Mouse (Mus musculus): ENCODE measurements around the gene Gbp10. TPM values are rescaled to one million over a fixed set of nuclear protein-coding genes. Genes with fewer than 3 reads are reported as not detected.

The Gbp10 gene
- 0.68 TPM in 1 of 2 replicates, not detected in the other for polyA plus RNA-seq (2012; ENCODE audit: low replicate concordance)

DNA sequence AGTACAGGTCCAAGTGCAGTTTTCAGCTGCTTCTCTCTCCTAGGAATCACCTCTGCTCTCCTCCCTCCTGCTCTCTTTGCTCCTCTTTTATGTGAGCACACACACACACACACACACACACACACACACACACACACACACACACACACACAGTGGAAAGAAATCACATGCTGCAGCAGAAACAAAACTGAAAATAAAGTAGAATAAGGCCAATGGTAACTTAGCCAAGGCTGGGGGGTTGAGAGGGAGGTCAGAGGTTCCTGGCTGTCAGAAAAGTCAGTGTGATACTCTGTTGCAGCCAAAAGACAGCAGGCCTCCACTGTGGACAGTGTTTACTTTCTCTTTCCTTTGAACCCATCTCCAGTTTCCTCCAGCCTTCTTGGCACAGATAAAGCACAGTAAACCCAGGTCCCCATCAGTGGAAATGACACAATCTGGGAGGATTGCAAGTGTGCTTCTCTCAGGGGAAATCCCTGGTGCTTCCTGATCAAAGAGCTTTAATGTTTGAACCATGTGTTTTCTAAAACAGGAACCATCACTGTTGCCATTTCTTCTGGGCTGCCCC lies at the start of gene Gbp10:
Gene Gbp10 (minus strand): TSS at position 51 of the 565 bp plus-strand sequence.

Other genes starting within 250 kb of the Gbp10 start
- gene Gbp9, start 100.0 kb downstream of the Gbp10 start, polyA plus RNA-seq (2012; ENCODE audit: low replicate concordance): 1.7 and 2.8 TPM in 2 replicates
- 0.36 and 1.8 TPM in 2 replicates for gene Gbp8, start 100.0 kb downstream of the Gbp10 start, polyA plus RNA-seq (2012; ENCODE audit: low replicate concordance)
- 1.1 and 4.3 TPM in 2 replicates for gene Gbp4, start 99.9 kb downstream of the Gbp10 start, polyA plus RNA-seq (2012; ENCODE audit: low replicate concordance)
- 0.06 and 1.0 TPM in 2 replicates for gene Gm43302, start 54.2 kb upstream of the Gbp10 start, polyA plus RNA-seq (2012; ENCODE audit: low replicate concordance)
- gene Gbp6, start 54.2 kb upstream of the Gbp10 start, polyA plus RNA-seq (2012; ENCODE audit: low replicate concordance): 0.15 and 0.36 TPM in 2 replicates
- 0.79 and 4.0 TPM in 2 replicates for gene Lrrc8b, start 176.2 kb upstream of the Gbp10 start, polyA plus RNA-seq (2012; ENCODE audit: low replicate concordance)

Measured in leukemia stem cell, adult 10-12 weeks (primary cell).